Mouse (Mus musculus) liver, embryonic 14.5 days (tissue): ENCODE measurements around the gene Eml1. TPM values are rescaled to one million over a fixed set of nuclear protein-coding genes. Genes with fewer than 3 reads are reported as not detected.
A peak's percentile ranks its signal among the peaks of the same experiment; 100 is the strongest.

Source experiments
- ATAC-seq: fragments of 200-750 bp; cut with Nextera tagmentation; 2 replicates; pipeline ENCODE4 v1.8.0; 2017; ENCODE audit warnings: moderate number of reproducible peaks, mild to moderate bottlenecking, moderate library complexity; ENCODE audit not compliant: insufficient read depth
- DNase-seq, 3 experiments: peaks; one replicate each; pipeline ENCODE4 v3.0.0-alpha.2; 2012 to 2013; ENCODE audit warnings: low read depth in 3 of 3, low spot score in 3 of 3
- H3K27ac ChIP-seq: fragments of 300-500 bp; sonication (generic); 2 replicates; pipeline ENCODE4 v1.5.1; 2014; ENCODE audit warnings: moderate library complexity, mild to moderate bottlenecking, control low read depth, inconsistent platforms
- H3K27me3 ChIP-seq: fragments of 300-500 bp; sonication (generic); 2 replicates; pipeline ENCODE4 v1.6.1; 2014; ENCODE audit warnings: mild to moderate bottlenecking, low read length, moderate library complexity; ENCODE audit not compliant: control insufficient read depth, insufficient read depth
- H3K36me3 ChIP-seq: fragments of 300-500 bp; sonication (generic); replicated peaks from 2 replicates; pipeline ENCODE4 v1.6.1; 2014; ENCODE audit warnings: low read depth; ENCODE audit not compliant: control insufficient read depth, insufficient read depth
- H3K4me1 ChIP-seq, 2 experiments: fragments of 200-500 bp in 1 of 2; fragments of 300-500 bp in 1 of 2; sonication (generic) in 1 of 2; replicated peaks; 2 replicates each; pipeline ENCODE4 v1.6.1; 2012 to 2014; ENCODE audit warnings: antibody characterized with exemption in 1 of 2, inconsistent platforms in 1 of 2, low read length in 1 of 2; ENCODE audit not compliant: control insufficient read depth in 2 of 2, insufficient read depth in 2 of 2
- H3K4me2 ChIP-seq: fragments of 300-500 bp; sonication (generic); 2 replicates; pipeline ENCODE4 v1.6.1; 2014; ENCODE audit warnings: low read depth, mild to moderate bottlenecking, control low read depth, moderate library complexity
- H3K4me3 ChIP-seq, 2 experiments: fragments of 200-500 bp in 1 of 2; fragments of 300-500 bp in 1 of 2; sonication (generic) in 1 of 2; 2 replicates each; pipeline ENCODE4 v1.5.1; 2012 to 2014; ENCODE audit warnings: low read depth in 2 of 2, low read length in 2 of 2, mild to moderate bottlenecking in 2 of 2, control low read depth in 1 of 2, inconsistent platforms in 1 of 2, moderate library complexity in 1 of 2; ENCODE audit not compliant: insufficient read depth in 1 of 2
- H3K9ac ChIP-seq: fragments of 300-500 bp; sonication (generic); replicated peaks from 2 replicates; pipeline ENCODE4 v1.6.1; 2014; ENCODE audit warnings: mild to moderate bottlenecking, control low read depth, moderate library complexity
- H3K9me3 ChIP-seq: fragments of 300-500 bp; sonication (generic); 2 replicates; pipeline ENCODE4 v1.6.1; 2016; ENCODE audit warnings: low read length, mixed read lengths; ENCODE audit not compliant: control insufficient read depth
- CTCF ChIP-seq: IDR thresholded peaks from 2 replicates; pipeline ENCODE4 v1.5.1; 2016; ENCODE audit warnings: antibody characterized with exemption, low read depth, control low read depth
- EP300 ChIP-seq: IDR thresholded peaks from 2 replicates; pipeline ENCODE4 v1.6.1; 2016; ENCODE audit warnings: antibody characterized with exemption, low read depth
- WGBS: fragments of 180-500 bp; shearing (Covaris S2); extraction: QIAGEN DNeasy Blood & Tissue Kit; methylation state at CpG from one replicate; pipeline ENCODE4 v1.1.7; 2014; ENCODE audit not compliant: insufficient replicate concordance; 5-methylcytosine and 5-hydroxymethylcytosine counted together
- polyA plus RNA-seq, 2 experiments: library from polyadenylated mRNA; depleted of rRNA in 1 of 2; stranded (reverse) in 1 of 2; unstranded in 1 of 2; fragments of >200 nt; fragmentation: Nextera tagmentation in 1 of 2; extraction: Ambion mirVana in 1 of 2; gene quantifications; 2 replicates each; pipeline versions ENCODE4 v1.2.1 to v1.2.3; 2012 to 2014

The Eml1 gene
- polyA plus RNA-seq, 2 experiments: 2.5 to 3.3 TPM

DNA sequence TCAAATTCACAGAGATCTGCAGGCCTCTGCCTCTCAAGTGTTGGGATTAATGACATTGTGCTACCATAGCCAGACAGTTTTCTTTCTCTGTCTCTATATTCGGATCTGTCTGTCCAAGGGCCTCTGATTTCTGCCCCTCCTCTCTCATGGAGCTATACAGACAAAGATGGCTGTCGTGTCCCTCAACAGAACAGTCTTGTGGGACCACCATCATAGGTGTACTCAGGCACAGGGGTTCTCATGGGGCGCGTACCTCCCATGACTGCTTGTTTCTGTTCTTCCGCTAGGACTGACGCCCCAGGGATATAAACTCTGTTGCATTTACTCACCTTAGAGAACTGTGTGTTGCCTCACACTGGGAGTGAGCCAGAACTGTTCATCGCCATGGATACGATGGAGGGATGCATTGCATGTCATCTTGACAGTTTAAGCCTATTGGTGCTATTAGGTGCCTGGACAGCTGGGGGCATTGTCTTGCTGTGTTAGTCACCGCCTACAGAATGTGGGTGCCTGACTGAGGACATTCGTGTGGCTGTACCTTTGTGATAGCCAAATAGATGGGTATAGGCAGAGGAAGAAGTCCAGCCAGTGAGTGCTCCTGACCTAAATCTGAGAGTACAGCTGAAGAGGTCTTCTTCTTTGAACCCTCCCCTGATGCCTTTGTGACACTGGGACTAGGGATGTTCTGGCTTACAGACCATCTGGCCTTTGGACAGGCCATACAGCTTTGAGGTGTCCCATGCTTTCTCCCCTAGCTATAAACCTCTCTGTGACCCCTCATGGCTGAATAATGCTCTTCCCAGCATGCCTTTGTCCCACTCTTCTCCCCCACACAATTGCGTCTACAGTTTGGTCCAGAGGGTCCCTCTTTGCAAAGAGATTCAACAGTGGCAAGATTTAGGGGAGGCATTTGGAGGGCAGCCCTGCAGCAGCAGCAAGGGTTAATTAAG lies 73.7 kb downstream of the Eml1 start:
- no peak overlapping the region for H3K4me3 ChIP-seq
- no peaks in the 10 kb centered on the region for H3K9me3 ChIP-seq
- no peak for TF ChIP-seq EP300
- TF ChIP-seq CTCF: no peak
- H3K36me3 ChIP-seq: no peaks in the 10 kb centered on the region
- no peaks in the 10 kb centered on the region for H3K27me3 ChIP-seq
- ATAC-seq: no peak
- DNase-seq: no peak
- no peak overlapping the region for H3K9ac ChIP-seq
- no peak overlapping the region for H3K4me2 ChIP-seq
- WGBS: 65% methylated on average over 11 of the region's 11 CpGs
- no peak overlapping the region for H3K27ac ChIP-seq
- peaks cover 0 to 2% of the 10 kb centered on the region in 2 experiments; a peak in 1 of 4 replicates for H3K4me1 ChIP-seq

DNA sequence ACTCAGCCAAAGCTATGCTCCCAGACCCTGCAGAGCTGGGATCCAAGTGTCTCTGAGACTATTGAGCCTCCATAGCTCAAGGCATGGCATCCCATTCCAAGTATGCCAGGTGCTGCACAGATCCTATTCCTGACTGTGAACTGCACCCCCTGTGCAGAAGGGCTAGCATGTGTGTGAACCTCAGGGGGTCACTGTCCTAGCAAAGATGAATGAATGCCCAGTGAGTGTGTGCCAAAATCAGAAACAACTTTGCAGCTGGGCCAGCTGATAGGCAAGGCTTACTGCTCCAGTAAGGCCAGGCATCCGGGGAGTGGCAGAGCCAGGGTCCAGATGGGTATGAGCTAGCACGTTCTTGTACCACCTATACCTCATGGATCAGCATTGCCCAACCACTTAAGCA lies 76.0 kb downstream of the Eml1 start:
- Histone ChIP-seq H3K27me3 (no peaks in the 10 kb centered on the region), H3K27ac (no peak overlapping the region), H3K4me3 (no peak overlapping the region), H3K9ac (no peak overlapping the region), H3K9me3 (no peaks in the 10 kb centered on the region), H3K4me1 (peaks cover 0 to 4% of the 10 kb centered on the region in 2 experiments; a peak in 1 of 4 replicates), H3K4me2 (no peak overlapping the region), H3K36me3 (no peaks in the 10 kb centered on the region)
- WGBS: 58% methylated on average over 2 of the region's 2 CpGs
- ATAC-seq: no peak
- DNase-seq: no peak
- TF ChIP-seq EP300 (no peak), CTCF (no peak)

- H3K4me1 ChIP-seq: peaks cover 0 to 4% of the 10 kb centered on the region in 2 experiments; a peak in 1 of 4 replicates
- no peak for TF ChIP-seq CTCF
- TF ChIP-seq EP300: no peak
- no peak overlapping the region for H3K4me3 ChIP-seq
- no peak overlapping the region for H3K9ac ChIP-seq
- no peak overlapping the region for H3K27ac ChIP-seq
- H3K36me3 ChIP-seq: no peaks in the 10 kb centered on the region
- WGBS: 52% methylated on average over 7 of the region's 7 CpGs
- H3K27me3 ChIP-seq: no peaks in the 10 kb centered on the region
- no peaks in the 10 kb centered on the region for H3K9me3 ChIP-seq
- ATAC-seq (no peak), DNase-seq (no peak)
- H3K4me2 ChIP-seq: no peak overlapping the region
These were observed 77.6 kb downstream of the Eml1 start for GRCm38 (mm10) chr12:108448396-108448795.

GRCm38 (mm10) chr12:108449935-108450334 lies 79.2 kb downstream of the Eml1 start:
- DNase-seq (peak in 1 of 3 experiments; percentile 4), ATAC-seq (no peak)
- WGBS: 53% methylated on average over 11 of the region's 11 CpGs
- H3K27ac ChIP-seq: no peak overlapping the region
- H3K4me1 ChIP-seq: 0 out of 4 replicates have a peak, but pooled peaks cover 0 to 2% of the 10 kb centered on the region in 2 experiments
- no peak overlapping the region for H3K9ac ChIP-seq
- H3K4me2 ChIP-seq: no peak overlapping the region
- H3K4me3 ChIP-seq: no peak overlapping the region
- TF ChIP-seq CTCF (no peak), EP300 (no peak)
- H3K27me3 ChIP-seq: no peaks in the 10 kb centered on the region
- H3K36me3 ChIP-seq: no peaks in the 10 kb centered on the region
- no peaks in the 10 kb centered on the region for H3K9me3 ChIP-seq

DNA sequence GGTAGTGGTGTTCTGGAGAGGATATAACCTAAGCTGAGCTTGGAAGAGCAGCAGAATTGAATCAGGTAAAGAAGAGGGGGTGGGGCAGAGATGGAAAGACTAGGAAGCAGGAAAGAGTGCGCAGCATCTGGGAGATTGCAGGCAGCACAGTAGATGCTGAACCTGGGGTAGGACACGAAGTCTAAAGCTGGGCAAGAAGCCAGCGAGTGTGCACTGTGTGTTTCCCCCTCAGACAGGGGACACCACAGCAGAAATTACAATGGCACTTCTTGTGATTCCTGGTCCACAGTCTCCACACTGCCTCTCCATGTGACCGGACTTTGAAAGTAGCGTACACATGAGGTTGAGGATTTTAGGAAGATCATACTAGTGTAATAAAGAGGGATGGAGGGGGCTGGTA lies 79.8 kb downstream of the Eml1 start:
- Histone ChIP-seq H3K9ac (no peak overlapping the region), H3K9me3 (no peaks in the 10 kb centered on the region), H3K27me3 (no peaks in the 10 kb centered on the region), H3K4me3 (no peak overlapping the region), H3K36me3 (no peaks in the 10 kb centered on the region), H3K4me1 (0 out of 4 replicates have a peak, but pooled peaks cover 0 to 2% of the 10 kb centered on the region in 2 experiments), H3K27ac (no peak overlapping the region), H3K4me2 (no peak overlapping the region)
- DNase-seq (no peak), ATAC-seq (no peak)
- 63% methylated on average over 5 of the region's 5 CpGs for WGBS
- no peak for TF ChIP-seq CTCF
